Mouse (Mus musculus) liver, embryonic 14.5 days (tissue): ENCODE measurements around the gene Olfr429.

Experiments
- CTCF ChIP-seq: IDR thresholded peaks from 2 replicates; pipeline ENCODE4 v1.5.1; 2016; ENCODE audit warnings: antibody characterized with exemption, low read depth, control low read depth
- EP300 ChIP-seq: IDR thresholded peaks from 2 replicates; pipeline ENCODE4 v1.6.1; 2016; ENCODE audit warnings: antibody characterized with exemption, low read depth

DNA sequence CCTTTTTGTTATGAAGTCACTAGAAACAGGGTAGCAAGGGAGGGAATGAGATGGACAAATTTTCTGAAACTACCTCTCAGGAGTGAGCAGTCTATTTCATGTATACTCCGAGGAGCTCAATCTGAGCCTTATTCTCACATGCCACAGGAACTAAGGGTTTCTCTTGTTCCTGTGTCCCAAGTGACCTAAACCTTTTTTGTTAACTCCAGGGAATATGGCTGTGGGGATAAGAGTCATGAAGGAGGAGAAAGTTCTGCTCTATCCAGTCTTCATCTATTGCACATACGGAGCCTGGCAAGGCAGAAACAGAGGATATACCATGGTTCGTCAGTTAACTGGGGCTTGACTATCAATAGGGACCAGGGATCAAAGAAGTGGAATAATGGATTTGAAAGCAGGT, 17.8 kb upstream of the Olfr429 start, which contains the start of gene Olfr430:
- TF ChIP-seq CTCF (no peak), EP300 (no peak)
